Comparison of ENCODE assay signal across 31 mouse cellular contexts in the genomic region with DNA sequence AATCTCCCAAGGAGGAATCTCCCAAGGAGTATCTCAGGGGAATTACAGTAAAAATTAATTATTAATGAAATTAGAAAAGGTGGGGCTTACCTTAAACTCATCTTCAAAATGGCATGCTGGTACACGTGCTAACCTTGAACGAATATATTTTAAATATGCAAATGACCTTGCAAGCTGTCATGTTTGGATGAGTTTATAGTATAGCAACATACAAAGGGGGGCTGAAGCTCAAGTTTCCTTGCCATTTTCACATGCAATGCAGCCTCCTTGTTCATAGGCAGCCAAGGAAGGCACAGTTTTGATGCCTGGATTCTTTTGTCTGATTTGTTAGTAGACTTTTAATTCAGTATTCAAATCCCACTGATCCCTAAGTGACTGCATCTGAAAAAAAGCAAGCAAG. TPM values are rescaled to one million over a fixed set of nuclear protein-coding genes. Genes with fewer than 3 reads are reported as not detected.
DNase-seq lines count a peak whose midpoint lies in the region; ATAC-seq and TF ChIP-seq lines count a peak whose summit lies in the region.
"Had no signal": no experiment of that assay in that cellular context is flagged by ENCODE, and none has a peak within 500 bp of the region (broad histone marks: within the 10 kb centered on the region; RNA-seq: fewer than 3 reads in every experiment).

No protein-coding gene starts in this region.

- H3K4me3 ChIP-seq in forebrain, embryonic 12.5 days (replicated peaks) = no peak overlapping the region
- H3K4me3 ChIP-seq in forebrain, embryonic 10.5 days = no peak overlapping the region
- H3K4me3 ChIP-seq in neural tube, embryonic 13.5 days = no peak overlapping the region
- no peak overlapping the region for H3K4me3 ChIP-seq in hindbrain, postnatal 0 days (ENCODE audit: low read length)
- H3K4me3 ChIP-seq in neural tube, embryonic 15.5 days (replicated peaks) = no peak overlapping the region
- no peak overlapping the region for H3K4me3 ChIP-seq in thymus, adult 2 months (ENCODE audit: control insufficient read depth, insufficient read depth, low read length)
- H3K4me3 ChIP-seq: embryonic facial prominence, embryonic 12.5 days; gastrocnemius, adult 2 months; heart, embryonic 15.5 days had no signal

- no peak overlapping the region for H3K9ac ChIP-seq in forebrain, embryonic 12.5 days
- peak overlapping the region; percentile 2; the same call in 1 of the 2 replicates for H3K9ac ChIP-seq in neural tube, embryonic 13.5 days
- no peak overlapping the region for H3K9ac ChIP-seq in hindbrain, postnatal 0 days (replicated peaks; ENCODE audit: low read length)
- no peak overlapping the region for H3K9ac ChIP-seq in neural tube, embryonic 15.5 days (replicated peaks)
- H3K9ac ChIP-seq: embryonic facial prominence, embryonic 12.5 days; heart, embryonic 15.5 days had no signal

- DNase-seq in forebrain, embryonic 10.5 days (ENCODE audit: extremely low spot score, low spot score) = no peak
- DNase-seq in neural tube, embryonic 10.5 days (ENCODE audit: extremely low spot score, low spot score) = no peak
- no peak for DNase-seq in hindbrain, postnatal 0 days (ENCODE audit: low spot score)
- DNase-seq in thymus, adult 2 months = no peak
- no peak for DNase-seq in spleen, postnatal 36 days (ENCODE audit: low spot score in 2 of 2)
- DNase-seq: adrenal gland, postnatal 25 days; cerebellum, postnatal 10 days; gastrocnemius, adult 2 months; heart, postnatal 36 days; kidney, adult 2 months; right cerebral cortex, postnatal 14 days; spleen, adult 18-20 months; thymus, postnatal 25 days had no signal

- WGBS in forebrain, embryonic 12.5 days = 39% methylated on average over 2 of the region's 2 CpGs
- 87% methylated on average over 2 of the region's 2 CpGs for WGBS in forebrain, embryonic 10.5 days
- WGBS in neural tube, embryonic 13.5 days = 27% methylated on average over 2 of the region's 2 CpGs
- 22% methylated on average over 2 of the region's 2 CpGs for WGBS in hindbrain, postnatal 0 days
- WGBS in neural tube, embryonic 15.5 days = 21% methylated on average over 2 of the region's 2 CpGs
- 83% methylated on average over 2 of the region's 2 CpGs for WGBS in thymus, adult 2 months

- peaks cover 22% of the 10 kb centered on the region for H3K4me1 ChIP-seq in forebrain, embryonic 12.5 days
- peaks cover 30% of the 10 kb centered on the region for H3K4me1 ChIP-seq in forebrain, embryonic 10.5 days
- peaks cover 44% of the 10 kb centered on the region for H3K4me1 ChIP-seq in neural tube, embryonic 13.5 days (replicated peaks)
- H3K4me1 ChIP-seq in hindbrain, postnatal 0 days (ENCODE audit: insufficient read depth, low read length) = peaks cover 5% of the 10 kb centered on the region; the same call in 1 of the 2 replicates
- H3K4me1 ChIP-seq in neural tube, embryonic 15.5 days = peaks cover 20% of the 10 kb centered on the region
- H3K4me1 ChIP-seq in thymus, adult 2 months (replicated peaks; ENCODE audit: control insufficient read depth, insufficient read depth, low read length) = peaks cover 4% of the 10 kb centered on the region
- H3K4me1 ChIP-seq: embryonic facial prominence, embryonic 12.5 days had no signal

- no peak overlapping the region for H3K4me2 ChIP-seq in forebrain, embryonic 12.5 days
- H3K4me2 ChIP-seq in neural tube, embryonic 13.5 days = no peak overlapping the region
- no peak overlapping the region for H3K4me2 ChIP-seq in hindbrain, postnatal 0 days (ENCODE audit: low read depth, low read length)
- H3K4me2 ChIP-seq in neural tube, embryonic 15.5 days = peak overlapping the region; percentile 35; the same call in 1 of the 2 replicates
- H3K4me2 ChIP-seq: embryonic facial prominence, embryonic 12.5 days; heart, embryonic 15.5 days had no signal

- 0 out of 2 replicates have a peak overlapping the region, but pooled peaks have one; percentile 46 for H3K27ac ChIP-seq in forebrain, embryonic 12.5 days
- H3K27ac ChIP-seq in forebrain, embryonic 10.5 days = no peak overlapping the region
- peak overlapping the region; percentile 87 for H3K27ac ChIP-seq in neural tube, embryonic 13.5 days (replicated peaks)
- peak overlapping the region; percentile 51; the same call in 1 of the 2 replicates for H3K27ac ChIP-seq in hindbrain, postnatal 0 days
- H3K27ac ChIP-seq in neural tube, embryonic 15.5 days (replicated peaks) = peak overlapping the region; percentile 71
- no peak overlapping the region for H3K27ac ChIP-seq in thymus, adult 2 months (ENCODE audit: control insufficient read depth, insufficient read depth, low read length)
- H3K27ac ChIP-seq: gastrocnemius, adult 2 months; heart, embryonic 15.5 days; kidney, postnatal 0 days; macrophage had no signal

- no peaks in the 10 kb centered on the region for H3K36me3 ChIP-seq in forebrain, embryonic 12.5 days (replicated peaks)
- no peaks in the 10 kb centered on the region for H3K36me3 ChIP-seq in forebrain, embryonic 10.5 days (replicated peaks)
- H3K36me3 ChIP-seq in neural tube, embryonic 13.5 days = no peaks in the 10 kb centered on the region
- H3K36me3 ChIP-seq in hindbrain, postnatal 0 days (ENCODE audit: insufficient read depth, low read length) = no peaks in the 10 kb centered on the region
- H3K36me3 ChIP-seq in neural tube, embryonic 15.5 days = no peaks in the 10 kb centered on the region
- H3K36me3 ChIP-seq in thymus, adult 2 months (ENCODE audit: control insufficient read depth, insufficient read depth, low read length) = no peaks in the 10 kb centered on the region
- H3K36me3 ChIP-seq: embryonic facial prominence, embryonic 12.5 days; heart, embryonic 15.5 days had no signal

- no peaks in the 10 kb centered on the region for H3K27me3 ChIP-seq in forebrain, embryonic 12.5 days
- H3K27me3 ChIP-seq in forebrain, embryonic 10.5 days (ENCODE audit: poor library complexity, severe bottlenecking) = no peaks in the 10 kb centered on the region
- H3K27me3 ChIP-seq in neural tube, embryonic 13.5 days = no peaks in the 10 kb centered on the region
- H3K27me3 ChIP-seq in hindbrain, postnatal 0 days (ENCODE audit: insufficient read depth, low read length) = no peaks in the 10 kb centered on the region
- no peaks in the 10 kb centered on the region for H3K27me3 ChIP-seq in neural tube, embryonic 15.5 days (replicated peaks)
- H3K27me3 ChIP-seq in thymus, adult 2 months (ENCODE audit: control insufficient read depth, insufficient read depth, low read length) = no peaks in the 10 kb centered on the region
- H3K27me3 ChIP-seq: embryonic facial prominence, embryonic 12.5 days; heart, embryonic 15.5 days had no signal

- no peak for TF ChIP-seq CTCF in hindbrain, postnatal 0 days (IDR thresholded peaks at IDR 0.05; ENCODE audit: low read depth)
- no peak for TF ChIP-seq CTCF in thymus, adult 2 months (IDR thresholded peaks at IDR 0.05; ENCODE audit: borderline replicate concordance, control insufficient read depth, extremely low read depth, insufficient read depth, low read length, poor library complexity)

- H3K9me3 ChIP-seq in forebrain, embryonic 12.5 days = no peaks in the 10 kb centered on the region
- H3K9me3 ChIP-seq in forebrain, embryonic 10.5 days = no peaks in the 10 kb centered on the region
- no peaks in the 10 kb centered on the region for H3K9me3 ChIP-seq in neural tube, embryonic 13.5 days
- H3K9me3 ChIP-seq in hindbrain, postnatal 0 days (ENCODE audit: low read length) = no peaks in the 10 kb centered on the region
- H3K9me3 ChIP-seq in neural tube, embryonic 15.5 days (replicated peaks) = no peaks in the 10 kb centered on the region
- H3K9me3 ChIP-seq: embryonic facial prominence, embryonic 12.5 days; heart, embryonic 15.5 days had no signal

- TF ChIP-seq POLR2A in thymus, adult 2 months (IDR thresholded peaks at IDR 0.05; ENCODE audit: control insufficient read depth, extremely low read depth, insufficient read depth, low read length, poor library complexity) = no peak

- ATAC-seq in forebrain, embryonic 12.5 days (ENCODE audit: low FRiP score) = no peak
- no peak for ATAC-seq in neural tube, embryonic 13.5 days (ENCODE audit: low read depth)
- no peak for ATAC-seq in hindbrain, postnatal 0 days
- ATAC-seq in neural tube, embryonic 15.5 days (ENCODE audit: low FRiP score) = no peak

RNA-seq across cellular contexts. Expression of a gene that starts 47.1 kb away (rescaled TPM):
- not detected in 2 replicates for polyA plus RNA-seq in forebrain, embryonic 12.5 days (2016; fragmentation: Nextera tagmentation; extraction: Ambion mirVana)
- not detected in 2 replicates for polyA plus RNA-seq in forebrain, embryonic 10.5 days (2016; fragmentation: Nextera tagmentation; extraction: Ambion mirVana)
- not detected in 2 replicates for polyA plus RNA-seq in neural tube, embryonic 13.5 days (2015; fragmentation: Nextera tagmentation; extraction: Ambion mirVana)
- total RNA-seq in hindbrain, postnatal 0 days (2014; rRNA removed) = not detected in 2 replicates
- polyA plus RNA-seq in hindbrain, postnatal 0 days (2015; fragmentation: Nextera tagmentation; extraction: Ambion mirVana) = not detected in 2 replicates
- polyA plus RNA-seq in neural tube, embryonic 15.5 days (2015; fragmentation: Nextera tagmentation; extraction: Ambion mirVana) = not detected in 2 replicates
- polyA plus RNA-seq in thymus, adult 2 months (2012; rRNA removed) = not detected in 2 replicates
- total RNA-seq: adrenal gland, postnatal 25 days; gastrocnemius, adult 2 months; gastrocnemius, postnatal 4 days; heart, adult 8-10 months; heart, postnatal 36 days; layer of hippocampus, adult 18-20 months; layer of hippocampus, postnatal 25 days; liver, adult 2 months had no signal
- polyA plus RNA-seq: embryonic facial prominence, embryonic 12.5 days; frontal cortex, adult 2 months; heart, embryonic 15.5 days; intestine, embryonic 14.5 days; kidney, adult 2 months; kidney, postnatal 0 days; limb, embryonic 11.5 days; liver, adult 2 months; liver, embryonic 16.5 days; lung, embryonic 16.5 days; macrophage; testis, adult 2 months had no signal

Comparison
In these comparisons a context has a peak if more than half of its experiments do, and no peak if none do; other contexts are left out.
1. H3K27ac ChIP-seq: peak in forebrain, embryonic 12.5 days (single experiment), neural tube, embryonic 13.5 days (single experiment), hindbrain, postnatal 0 days (single experiment) and neural tube, embryonic 15.5 days (single experiment); none in forebrain, embryonic 10.5 days (single experiment) and thymus, adult 2 months (single experiment).